Mouse (Mus musculus) intestine, embryonic 16.5 days (tissue): Measurements from ENCODE around the gene Alox12b. TPM values are rescaled to one million over a fixed set of nuclear protein-coding genes. Genes with fewer than 3 reads are reported as not detected.

Experiments used
- ATAC-seq: fragments of 200-750 bp; cut with Nextera tagmentation; 2 replicates; pipeline ENCODE4 v1.8.0; 2017; ENCODE audit warnings: moderate TSS enrichment, moderate library complexity
- H3K27ac ChIP-seq: fragments of 300-500 bp; sonication (generic); 2 replicates; pipeline ENCODE4 v1.5.1; 2014; ENCODE audit warnings: mild to moderate bottlenecking, low read length
- H3K27me3 ChIP-seq: fragments of 300-500 bp; sonication (generic); replicated peaks from 2 replicates; pipeline ENCODE4 v1.6.1; 2014; ENCODE audit warnings: low read length, control low read depth, mixed read lengths; ENCODE audit not compliant: control insufficient read depth, insufficient read depth
- H3K36me3 ChIP-seq: fragments of 300-500 bp; sonication (generic); 2 replicates; pipeline ENCODE4 v1.6.1; 2014; ENCODE audit warnings: low read length, control low read depth; ENCODE audit not compliant: control insufficient read depth, insufficient read depth
- H3K4me1 ChIP-seq: fragments of 300-500 bp; sonication (generic); 2 replicates; pipeline ENCODE4 v1.6.1; 2014; ENCODE audit warnings: low read length, control low read depth, mixed read lengths; ENCODE audit not compliant: control insufficient read depth, insufficient read depth
- H3K4me2 ChIP-seq: fragments of 300-500 bp; sonication (generic); 2 replicates; pipeline ENCODE4 v1.6.1; 2014; ENCODE audit warnings: low read depth, low read length, control low read depth
- H3K4me3 ChIP-seq: fragments of 300-500 bp; sonication (generic); 2 replicates; pipeline ENCODE4 v1.5.1; 2014; ENCODE audit warnings: mild to moderate bottlenecking, low read length
- H3K9ac ChIP-seq: fragments of 300-500 bp; sonication (generic); 2 replicates; pipeline ENCODE4 v1.6.1; 2014; ENCODE audit warnings: low read depth, low read length
- H3K9me3 ChIP-seq: fragments of 300-500 bp; sonication (generic); 2 replicates; pipeline ENCODE4 v1.6.1; 2016; ENCODE audit warnings: low read length, control low read depth; ENCODE audit not compliant: control insufficient read depth
- WGBS: fragments of 180-500 bp; shearing (Covaris S2); extraction: QIAGEN DNeasy Blood & Tissue Kit; methylation state at CpG from one replicate; pipeline ENCODE4 v1.1.7; 2014; 5-methylcytosine and 5-hydroxymethylcytosine counted together
- polyA plus RNA-seq: library from polyadenylated mRNA; unstranded; fragments of >200 nt; fragmentation: Nextera tagmentation; extraction: Ambion mirVana; gene quantifications from 2 replicates; pipeline ENCODE4 v1.2.1, GENCODE M21; 2015

Alox12b gene
- polyA plus RNA-seq, 1 experiment from 2014 or later, result 0.38 TPM

- Histone ChIP-seq H3K4me3 (no peak overlapping the region), H3K9ac (no peak overlapping the region), H3K4me2 (no peak overlapping the region), H3K9me3 (no peaks in the 10 kb centered on the region), H3K27ac (no peak overlapping the region), H3K27me3 (peaks cover 22% of the 10 kb centered on the region), H3K4me1 (0 out of 2 replicates have a peak, but pooled peaks cover 3% of the 10 kb centered on the region), H3K36me3 (no peaks in the 10 kb centered on the region)
- no peak for ATAC-seq
- 87% methylated on average over 8 of the region's 8 CpGs for WGBS
Observed at GRCm38 (mm10) chr11:69153831-69154230, 3.0 kb upstream of the Alox12b start.

GRCm38 (mm10) chr11:69155351-69155750 is 1.4 kb upstream of the Alox12b start:
- ATAC-seq, result no peak
- 43% methylated on average over 1 of the region's 1 CpGs for WGBS
- H3K27ac ChIP-seq, result no peak overlapping the region
- no peak overlapping the region for H3K4me3 ChIP-seq
- peaks cover 19% of the 10 kb centered on the region for H3K27me3 ChIP-seq
- no peaks in the 10 kb centered on the region for H3K9me3 ChIP-seq
- no peak overlapping the region for H3K4me2 ChIP-seq
- 0 out of 2 replicates have a peak, but pooled peaks cover 3% of the 10 kb centered on the region for H3K4me1 ChIP-seq
- H3K36me3 ChIP-seq, result no peaks in the 10 kb centered on the region
- H3K9ac ChIP-seq, result no peak overlapping the region

DNA sequence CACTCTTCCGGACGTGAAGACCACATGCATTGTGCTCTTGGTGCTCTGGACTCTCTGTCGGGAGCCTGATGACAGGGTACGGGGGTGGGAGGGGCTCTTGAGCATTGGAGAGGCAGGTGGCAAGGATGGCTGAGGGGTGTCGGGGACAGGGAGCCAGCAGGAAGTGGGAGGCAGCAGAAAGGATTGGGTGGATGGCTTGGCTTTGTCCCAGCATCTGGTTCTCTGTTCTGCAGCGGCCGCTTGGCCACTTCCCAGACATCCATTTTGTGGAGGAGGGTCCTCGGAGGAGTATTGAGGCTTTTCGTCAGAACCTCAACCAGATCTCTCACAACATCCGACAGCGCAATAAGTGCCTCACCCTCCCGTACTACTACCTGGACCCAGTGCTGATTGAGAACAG is 12.5 kb downstream of the Alox12b start:
- Histone ChIP-seq H3K27me3 (no peaks in the 10 kb centered on the region), H3K27ac (no peak overlapping the region), H3K4me2 (no peak overlapping the region), H3K9ac (no peak overlapping the region), H3K36me3 (no peaks in the 10 kb centered on the region), H3K4me3 (no peak overlapping the region), H3K9me3 (no peaks in the 10 kb centered on the region), H3K4me1 (no peaks in the 10 kb centered on the region)
- ATAC-seq, result no peak
- WGBS, result 84% methylated on average over 12 of the region's 12 CpGs

DNA sequence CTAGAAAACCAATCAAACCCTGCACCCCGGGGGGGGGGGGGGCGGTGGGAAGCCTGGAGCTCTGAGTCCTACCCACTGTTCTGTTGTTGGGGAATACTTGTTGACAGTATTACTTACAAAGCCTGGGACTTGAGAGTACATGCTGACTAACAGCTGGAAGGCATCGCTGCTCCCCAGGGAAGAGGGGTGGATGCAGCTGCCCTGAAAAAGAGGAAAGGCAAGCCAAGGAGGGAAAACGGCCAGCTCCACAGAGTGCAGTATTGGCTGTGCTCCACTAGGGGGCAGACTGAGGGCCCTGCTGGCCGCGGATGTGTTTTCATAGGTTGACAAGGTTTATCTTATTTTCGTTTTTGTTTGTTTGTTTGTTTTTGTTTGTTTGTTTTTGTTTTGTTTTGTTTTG is 14.8 kb downstream of the Alox12b start:
- H3K27me3 ChIP-seq, result no peaks in the 10 kb centered on the region
- no peak for ATAC-seq
- no peak overlapping the region for H3K4me2 ChIP-seq
- no peak overlapping the region for H3K4me3 ChIP-seq
- no peaks in the 10 kb centered on the region for H3K9me3 ChIP-seq
- H3K36me3 ChIP-seq, result no peaks in the 10 kb centered on the region
- no peak overlapping the region for H3K9ac ChIP-seq
- no peak overlapping the region for H3K27ac ChIP-seq
- WGBS, result 25% methylated on average over 7 of the region's 7 CpGs
- no peaks in the 10 kb centered on the region for H3K4me1 ChIP-seq

- H3K27me3 ChIP-seq, result no peaks in the 10 kb centered on the region
- no peak overlapping the region for H3K4me3 ChIP-seq
- H3K4me1 ChIP-seq, result no peaks in the 10 kb centered on the region
- ATAC-seq, result no peak
- WGBS, result 86% methylated on average over 2 of the region's 2 CpGs
- H3K4me2 ChIP-seq, result no peak overlapping the region
- H3K9ac ChIP-seq, result no peak overlapping the region
- no peak overlapping the region for H3K27ac ChIP-seq
- H3K9me3 ChIP-seq, result no peaks in the 10 kb centered on the region
- H3K36me3 ChIP-seq, result no peaks in the 10 kb centered on the region
Observed at GRCm38 (mm10) chr11:69172606-69173005, 15.8 kb downstream of the Alox12b start.

DNA sequence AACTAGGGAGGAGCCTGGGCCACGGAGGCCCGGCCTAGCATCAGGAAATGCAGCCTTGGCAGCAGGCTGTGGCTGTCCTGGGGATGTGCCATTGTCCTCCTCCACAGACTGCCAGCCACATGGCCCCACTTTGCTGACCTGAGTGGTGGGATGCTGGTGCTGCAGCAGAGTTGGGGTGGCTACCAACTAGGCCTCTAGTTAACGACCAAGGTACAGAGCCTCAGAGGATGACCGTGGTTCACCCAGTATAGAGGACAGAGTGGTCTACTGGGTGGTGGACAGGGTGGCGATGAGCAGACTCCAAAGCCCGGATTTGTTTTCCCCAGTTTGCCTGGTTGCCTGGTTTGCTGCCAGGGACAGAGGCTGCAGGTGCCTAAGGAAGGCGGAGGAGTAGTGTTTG is 17.9 kb downstream of the Alox12b start:
- no peak overlapping the region for H3K4me3 ChIP-seq
- no peak for ATAC-seq
- H3K4me1 ChIP-seq, result no peaks in the 10 kb centered on the region
- 84% methylated on average over 7 of the region's 7 CpGs for WGBS
- no peaks in the 10 kb centered on the region for H3K9me3 ChIP-seq
- no peak overlapping the region for H3K9ac ChIP-seq
- H3K27ac ChIP-seq, result no peak overlapping the region
- H3K36me3 ChIP-seq, result no peaks in the 10 kb centered on the region
- no peaks in the 10 kb centered on the region for H3K27me3 ChIP-seq
- H3K4me2 ChIP-seq, result no peak overlapping the region

- Histone ChIP-seq H3K4me2 (no peak overlapping the region), H3K4me3 (no peak overlapping the region), H3K27ac (no peak overlapping the region), H3K36me3 (no peaks in the 10 kb centered on the region), H3K4me1 (no peaks in the 10 kb centered on the region), H3K27me3 (no peaks in the 10 kb centered on the region), H3K9ac (no peak overlapping the region), H3K9me3 (no peaks in the 10 kb centered on the region)
- no peak for ATAC-seq
- 83% methylated on average over 3 of the region's 3 CpGs for WGBS
Observed at GRCm38 (mm10) chr11:69178525-69178924, 21.7 kb downstream of the Alox12b start.

DNA sequence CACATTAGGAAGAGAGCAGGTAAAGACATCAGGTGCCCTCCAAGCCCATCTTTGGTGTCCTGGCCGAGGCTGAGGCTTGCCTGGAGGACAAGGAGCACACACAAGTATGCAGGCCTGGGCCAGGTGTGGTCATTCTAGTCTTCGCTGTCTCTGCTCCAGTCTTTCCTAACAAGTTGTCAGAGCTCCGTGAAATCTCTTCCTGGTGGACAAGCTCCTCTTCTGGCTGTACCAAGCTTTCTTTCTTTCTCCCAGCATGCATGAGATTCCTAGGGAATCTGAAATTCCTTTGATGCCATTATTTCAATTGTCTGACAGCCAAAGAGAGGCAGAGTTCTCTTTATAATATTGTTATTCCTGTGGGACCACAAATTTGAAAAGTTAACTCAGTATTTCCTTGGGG is 22.7 kb downstream of the Alox12b start:
- Histone ChIP-seq H3K9me3 (no peaks in the 10 kb centered on the region), H3K4me3 (no peak overlapping the region), H3K27ac (no peak overlapping the region), H3K36me3 (no peaks in the 10 kb centered on the region), H3K4me2 (no peak overlapping the region), H3K9ac (no peak overlapping the region), H3K27me3 (no peaks in the 10 kb centered on the region), H3K4me1 (no peaks in the 10 kb centered on the region)
- no peak for ATAC-seq
- 59% methylated on average over 3 of the region's 3 CpGs for WGBS

DNA sequence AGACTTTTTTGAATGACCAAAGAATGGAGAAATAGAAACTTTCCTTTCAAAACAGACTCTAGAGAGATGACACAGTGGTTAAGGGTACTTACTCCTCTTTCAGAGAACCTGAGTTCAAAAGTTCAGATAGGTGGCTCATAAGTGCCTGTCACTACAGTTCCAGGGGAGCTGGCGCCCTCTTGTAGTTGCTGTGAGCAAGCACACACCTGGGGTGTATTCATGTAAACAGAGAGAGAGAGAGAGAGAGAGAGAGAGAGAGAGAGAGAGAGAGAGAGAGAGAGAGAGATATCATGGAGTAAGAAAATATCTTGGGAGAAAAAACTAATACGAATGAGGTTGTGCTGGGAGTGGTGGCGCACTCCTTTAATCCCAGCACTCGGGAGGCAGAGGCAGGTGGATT is 23.3 kb downstream of the Alox12b start:
- no peak for ATAC-seq
- H3K27ac ChIP-seq, result no peak overlapping the region

DNA sequence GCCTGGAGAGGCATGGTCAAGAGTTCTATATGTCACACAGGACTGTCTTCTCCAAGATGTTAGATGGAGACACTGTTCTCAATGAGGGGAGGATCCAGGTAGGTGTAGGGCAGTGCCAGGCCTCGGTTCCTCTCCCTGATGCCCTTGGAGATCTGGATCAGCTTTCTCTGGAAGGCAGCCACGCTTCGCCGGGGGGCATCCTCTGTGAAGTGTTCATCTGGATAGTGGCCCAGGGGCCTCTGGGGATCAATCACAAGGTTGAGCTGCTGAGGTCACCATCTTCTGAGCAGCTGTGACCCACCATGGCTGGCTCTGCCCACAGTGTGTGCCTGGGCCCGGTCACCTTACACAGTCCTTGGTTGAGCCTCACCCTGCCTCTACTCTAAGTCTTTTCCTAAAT is 28.2 kb downstream of the Alox12b start:
- Histone ChIP-seq H3K27ac (no peak overlapping the region), H3K36me3 (no peaks in the 10 kb centered on the region), H3K4me3 (no peak overlapping the region), H3K4me1 (no peaks in the 10 kb centered on the region), H3K9ac (no peak overlapping the region), H3K4me2 (no peak overlapping the region), H3K9me3 (no peaks in the 10 kb centered on the region), H3K27me3 (no peaks in the 10 kb centered on the region)
- ATAC-seq, result no peak
- WGBS, result 88% methylated on average over 5 of the region's 5 CpGs

More for the DNA sequence above, 23.3 kb downstream of the Alox12b start:
- Histone ChIP-seq H3K4me3 (no peak overlapping the region), H3K9me3 (no peaks in the 10 kb centered on the region), H3K27me3 (no peaks in the 10 kb centered on the region), H3K4me2 (no peak overlapping the region), H3K9ac (no peak overlapping the region), H3K4me1 (no peaks in the 10 kb centered on the region), H3K36me3 (no peaks in the 10 kb centered on the region)
- WGBS, result 84% methylated on average over 4 of the region's 4 CpGs
